Mouse (Mus musculus): Measurements from ENCODE around the gene Otud7b.

DNA sequence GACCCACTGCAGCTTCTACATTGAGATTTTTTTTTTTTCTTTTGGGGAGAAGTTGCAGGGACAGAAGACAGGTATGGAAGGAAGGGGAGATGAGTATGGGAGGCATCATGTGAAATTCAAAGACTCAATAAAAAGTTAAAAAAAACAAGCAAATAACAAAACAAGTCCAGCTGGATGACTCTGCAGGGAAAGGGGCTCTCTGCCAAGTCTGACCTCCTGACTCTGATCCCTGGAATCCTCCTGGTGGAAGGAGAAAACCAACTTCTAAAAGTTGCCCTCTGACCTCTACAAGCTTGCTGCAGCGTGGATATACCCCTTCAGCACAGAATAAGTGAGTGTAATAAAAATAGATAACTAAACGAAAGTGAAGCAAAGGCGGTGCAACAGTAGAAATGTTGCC lies 25.6 kb upstream of the Otud7b start:
- TF ChIP-seq POLR2A (IDR thresholded peaks at IDR 0.05; ENCODE audit: borderline replicate concordance, extremely low read depth, insufficient read depth, insufficient read length, poor library complexity, severe bottlenecking), result no peak
- TF ChIP-seq CTCF (IDR thresholded peaks at IDR 0.05; ENCODE audit: borderline replicate concordance, extremely low read depth, insufficient read depth, insufficient read length), result no peak

Measured in brain, embryonic 14.5 days (tissue).